1 mouse cellular context compared by ENCODE assay signal in the genomic region with DNA sequence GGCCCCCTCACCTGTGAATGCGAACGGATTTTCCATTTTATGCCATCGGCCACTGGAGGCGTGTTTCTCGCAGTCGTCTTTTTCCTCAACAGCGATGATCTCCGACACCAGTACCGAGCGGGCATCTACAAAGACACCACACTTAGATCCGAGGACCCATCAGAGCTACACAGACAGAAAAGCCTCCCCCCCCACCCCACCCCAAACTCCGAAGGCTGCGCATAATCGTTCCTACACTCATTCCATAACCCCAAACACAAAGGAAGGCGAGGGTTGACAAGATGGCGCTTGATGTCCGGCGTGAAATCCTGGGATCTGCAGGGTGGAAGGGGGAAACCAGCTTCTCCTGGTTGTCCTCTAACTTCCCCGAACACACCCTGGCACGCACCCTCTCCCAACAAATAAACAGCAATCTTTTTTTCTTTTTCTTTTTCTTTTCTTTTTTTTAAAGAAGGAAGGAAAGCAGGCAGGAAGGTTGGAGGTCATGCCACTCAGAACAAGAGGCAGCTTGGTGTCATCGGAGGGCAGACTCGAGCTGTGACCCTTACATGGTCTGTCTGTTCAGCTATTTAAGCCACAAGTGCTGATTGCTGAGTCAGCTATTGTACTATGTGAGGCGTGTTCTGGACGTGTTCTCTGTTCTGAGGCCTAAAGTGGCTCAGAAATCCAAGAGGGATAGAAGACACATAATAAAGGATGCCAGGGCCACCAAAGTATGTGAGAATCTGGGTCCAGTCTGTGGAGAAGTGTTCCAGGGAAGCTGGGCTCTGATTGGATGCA.
TF ChIP-seq lines count a peak whose summit lies in the region.

No protein-coding gene starts in this region.

TF ChIP-seq in CH12.LX, 34 proteins besides CTCF, POLR2A, EP300 and RAD21 (continued from another document):
- TF ChIP-seq SIN3A (IDR thresholded peaks at IDR 0.05; ENCODE audit: low read length) = no peak
